Mouse (Mus musculus): Measurements from ENCODE around the gene Optn. TPM values are rescaled to one million over a fixed set of nuclear protein-coding genes. Genes with fewer than 3 reads are reported as not detected.
A peak's percentile ranks its signal among the peaks of the same experiment; 100 is the strongest.

Optn gene
- polyA plus RNA-seq, 1 experiment from 2014 or later = 17.4 TPM

- H3K9ac ChIP-seq = peak overlapping the region; percentile 79
- H3K4me1 ChIP-seq (replicated peaks) = peaks cover 29% of the 10 kb centered on the region
- H3K4me2 ChIP-seq = peak overlapping the region; percentile 70
- no peaks in the 10 kb centered on the region for H3K9me3 ChIP-seq (replicated peaks)
- H3K4me3 ChIP-seq (replicated peaks) = peak overlapping the region; percentile 95
- peaks cover 31% of the 10 kb centered on the region for H3K36me3 ChIP-seq (replicated peaks)
- H3K27me3 ChIP-seq = no peaks in the 10 kb centered on the region
- peak; percentile 44 for ATAC-seq (ENCODE audit: insufficient read depth)
- 4% methylated on average over 8 of the region's 8 CpGs for WGBS (ENCODE audit: insufficient replicate concordance)
- H3K27ac ChIP-seq (replicated peaks) = peak overlapping the region; percentile 68; the same call in 1 of the 2 replicates
Measured at GRCm38 (mm10) chr2:5011898-5012490, 51.9 kb downstream of the Optn start.

GRCm38 (mm10) chr2:5007107-5007506, 56.7 kb downstream of the Optn start:
- H3K4me1 ChIP-seq (replicated peaks) = peaks cover 17% of the 10 kb centered on the region
- no peak overlapping the region for H3K4me3 ChIP-seq (replicated peaks)
- no peaks in the 10 kb centered on the region for H3K9me3 ChIP-seq (replicated peaks)
- H3K27ac ChIP-seq (replicated peaks) = no peak overlapping the region
- H3K27me3 ChIP-seq = no peaks in the 10 kb centered on the region
- WGBS (ENCODE audit: insufficient replicate concordance) = 89% methylated on average over 4 of the region's 4 CpGs
- no peak overlapping the region for H3K9ac ChIP-seq
- peaks cover 77% of the 10 kb centered on the region for H3K36me3 ChIP-seq (replicated peaks)
- ATAC-seq (ENCODE audit: insufficient read depth) = no peak
- H3K4me2 ChIP-seq = no peak overlapping the region

- peaks cover 97% of the 10 kb centered on the region for H3K36me3 ChIP-seq (replicated peaks)
- 85% methylated on average over 6 of the region's 6 CpGs for WGBS (ENCODE audit: insufficient replicate concordance)
- H3K9ac ChIP-seq = no peak overlapping the region
- H3K27ac ChIP-seq (replicated peaks) = no peak overlapping the region
- no peak overlapping the region for H3K4me3 ChIP-seq (replicated peaks)
- no peaks in the 10 kb centered on the region for H3K27me3 ChIP-seq
- H3K4me2 ChIP-seq = no peak overlapping the region
- H3K9me3 ChIP-seq (replicated peaks) = no peaks in the 10 kb centered on the region
- H3K4me1 ChIP-seq (replicated peaks) = no peaks in the 10 kb centered on the region
- ATAC-seq (ENCODE audit: insufficient read depth) = no peak
Measured at GRCm38 (mm10) chr2:5001266-5001665, 62.6 kb downstream of the Optn start.

GRCm38 (mm10) chr2:4998905-4999304, 64.9 kb downstream of the Optn start:
- ATAC-seq (ENCODE audit: insufficient read depth) = no peak
- H3K9ac ChIP-seq = no peak overlapping the region
- no peak overlapping the region for H3K4me3 ChIP-seq (replicated peaks)
- WGBS (ENCODE audit: insufficient replicate concordance) = 73% methylated on average over 3 of the region's 3 CpGs
- no peak overlapping the region for H3K4me2 ChIP-seq
- peaks cover 99% of the 10 kb centered on the region for H3K36me3 ChIP-seq (replicated peaks)
- no peaks in the 10 kb centered on the region for H3K27me3 ChIP-seq
- H3K4me1 ChIP-seq (replicated peaks) = no peaks in the 10 kb centered on the region
- no peak overlapping the region for H3K27ac ChIP-seq (replicated peaks)
- H3K9me3 ChIP-seq (replicated peaks) = no peaks in the 10 kb centered on the region

GRCm38 (mm10) chr2:4996421-4996824, 67.4 kb downstream of the Optn start:
- no peaks in the 10 kb centered on the region for H3K4me1 ChIP-seq (replicated peaks)
- H3K27me3 ChIP-seq = no peaks in the 10 kb centered on the region
- H3K9me3 ChIP-seq (replicated peaks) = no peaks in the 10 kb centered on the region
- no peak overlapping the region for H3K4me3 ChIP-seq (replicated peaks)
- 82% methylated on average over 6 of the region's 6 CpGs for WGBS (ENCODE audit: insufficient replicate concordance)
- no peak overlapping the region for H3K4me2 ChIP-seq
- peak overlapping the region; percentile 24 for H3K27ac ChIP-seq (replicated peaks)
- peaks cover 99% of the 10 kb centered on the region for H3K36me3 ChIP-seq (replicated peaks)
- H3K9ac ChIP-seq = no peak overlapping the region
- peak; percentile 63 for ATAC-seq (ENCODE audit: insufficient read depth)

- Histone ChIP-seq H3K36me3 (replicated peaks) (peaks cover 99% of the 10 kb centered on the region), H3K4me2 (no peak overlapping the region), H3K4me1 (replicated peaks) (no peaks in the 10 kb centered on the region), H3K9me3 (replicated peaks) (no peaks in the 10 kb centered on the region), H3K9ac (no peak overlapping the region), H3K27ac (replicated peaks) (no peak overlapping the region), H3K4me3 (replicated peaks) (no peak overlapping the region), H3K27me3 (no peaks in the 10 kb centered on the region)
- 75% methylated on average over 11 of the region's 11 CpGs for WGBS (ENCODE audit: insufficient replicate concordance)
- 0 out of 2 replicates have a peak, but pooled peaks have one; percentile 38 for ATAC-seq (ENCODE audit: insufficient read depth)
Measured at GRCm38 (mm10) chr2:4995646-4996045, 68.2 kb downstream of the Optn start.

- H3K9ac ChIP-seq = no peak overlapping the region
- no peak overlapping the region for H3K4me2 ChIP-seq
- no peak overlapping the region for H3K27ac ChIP-seq (replicated peaks)
- 79% methylated on average over 4 of the region's 4 CpGs for WGBS (ENCODE audit: insufficient replicate concordance)
- no peaks in the 10 kb centered on the region for H3K4me1 ChIP-seq (replicated peaks)
- H3K27me3 ChIP-seq = no peaks in the 10 kb centered on the region
- H3K36me3 ChIP-seq (replicated peaks) = peaks cover 98% of the 10 kb centered on the region
- no peak overlapping the region for H3K4me3 ChIP-seq (replicated peaks)
- no peaks in the 10 kb centered on the region for H3K9me3 ChIP-seq (replicated peaks)
- no peak for ATAC-seq (ENCODE audit: insufficient read depth)
Measured at GRCm38 (mm10) chr2:4994436-4994835, 69.4 kb downstream of the Optn start.

GRCm38 (mm10) chr2:4993584-4993983, 70.3 kb downstream of the Optn start:
- H3K27ac ChIP-seq (replicated peaks) = no peak overlapping the region

GRCm38 (mm10) chr2:4988826-4989424, 74.9 kb downstream of the Optn start:
- H3K9ac ChIP-seq = no peak overlapping the region
- no peak for ATAC-seq (ENCODE audit: insufficient read depth)
- H3K27me3 ChIP-seq = no peaks in the 10 kb centered on the region
- H3K27ac ChIP-seq (replicated peaks) = no peak overlapping the region
- H3K4me2 ChIP-seq = no peak overlapping the region
- H3K4me1 ChIP-seq (replicated peaks) = no peaks in the 10 kb centered on the region
- H3K9me3 ChIP-seq (replicated peaks) = no peaks in the 10 kb centered on the region
- 66% methylated on average over 11 of the region's 11 CpGs for WGBS (ENCODE audit: insufficient replicate concordance)
- peaks cover 51% of the 10 kb centered on the region for H3K36me3 ChIP-seq (replicated peaks)
- no peak overlapping the region for H3K4me3 ChIP-seq (replicated peaks)

More at GRCm38 (mm10) chr2:4993584-4993983, 70.3 kb downstream of the Optn start:
- no peak overlapping the region for H3K9ac ChIP-seq
- WGBS (ENCODE audit: insufficient replicate concordance) = 85% methylated on average over 11 of the region's 11 CpGs
- ATAC-seq (ENCODE audit: insufficient read depth) = no peak
- peaks cover 95% of the 10 kb centered on the region for H3K36me3 ChIP-seq (replicated peaks)
- H3K27me3 ChIP-seq = no peaks in the 10 kb centered on the region
- no peaks in the 10 kb centered on the region for H3K9me3 ChIP-seq (replicated peaks)
- no peak overlapping the region for H3K4me3 ChIP-seq (replicated peaks)
- H3K4me1 ChIP-seq (replicated peaks) = no peaks in the 10 kb centered on the region
- H3K4me2 ChIP-seq = no peak overlapping the region

- Histone ChIP-seq H3K4me1 (replicated peaks) (no peaks in the 10 kb centered on the region), H3K27me3 (no peaks in the 10 kb centered on the region), H3K27ac (replicated peaks) (no peak overlapping the region), H3K36me3 (replicated peaks) (peaks cover 38% of the 10 kb centered on the region), H3K4me3 (replicated peaks) (no peak overlapping the region), H3K9ac (no peak overlapping the region), H3K4me2 (no peak overlapping the region), H3K9me3 (replicated peaks) (no peaks in the 10 kb centered on the region)
- 70% methylated on average over 8 of the region's 8 CpGs for WGBS (ENCODE audit: insufficient replicate concordance)
- no peak for ATAC-seq (ENCODE audit: insufficient read depth)
Measured at GRCm38 (mm10) chr2:4987388-4988180, 76.3 kb downstream of the Optn start.

GRCm38 (mm10) chr2:4986798-4987197, 77.1 kb downstream of the Optn start:
- peaks cover 30% of the 10 kb centered on the region for H3K36me3 ChIP-seq (replicated peaks)
- H3K9me3 ChIP-seq (replicated peaks) = no peaks in the 10 kb centered on the region
- 76% methylated on average over 4 of the region's 4 CpGs for WGBS (ENCODE audit: insufficient replicate concordance)

More at GRCm38 (mm10) chr2:4986798-4987197, 77.1 kb downstream of the Optn start:
- no peak overlapping the region for H3K4me2 ChIP-seq
- H3K27ac ChIP-seq (replicated peaks) = no peak overlapping the region
- no peaks in the 10 kb centered on the region for H3K4me1 ChIP-seq (replicated peaks)
- H3K4me3 ChIP-seq (replicated peaks) = no peak overlapping the region
- H3K9ac ChIP-seq = no peak overlapping the region
- H3K27me3 ChIP-seq = no peaks in the 10 kb centered on the region
- ATAC-seq (ENCODE audit: insufficient read depth) = no peak
